Mouse (Mus musculus) cerebellum, adult 8-10 months (tissue): ENCODE measurements at regions not wholly inside any gene's neighbourhood (a gene's known extent, or its start where the extent isn't known, plus 50 kb on each side); places are given as distances from the start of the nearest gene placed in this dataset.

Source experiments
- DNase-seq: peaks from one replicate; pipeline ENCODE4 v3.0.0; 2022

- no peak for DNase-seq
Observed at GRCm38 (mm10) chrX:10397257-10397656, 87.7 kb upstream of the Tspan7 start.

- DNase-seq, result no peak
Observed at GRCm38 (mm10) chrX:10411238-10411637, 73.7 kb upstream of the Tspan7 start.

GRCm38 (mm10) chrX:10422440-10422839 is 62.5 kb upstream of the Tspan7 start:
- DNase-seq, result peak; percentile 7
